Mouse (Mus musculus) embryonic facial prominence, embryonic 12.5 days (tissue): ENCODE data around the gene Tcf7l2. TPM values are rescaled to one million over a fixed set of nuclear protein-coding genes. Genes with fewer than 3 reads are reported as not detected.

Experiments
- ATAC-seq: fragments of 200-750 bp; cut with Nextera tagmentation; 2 replicates; pipeline ENCODE4 v1.8.0; 2017; ENCODE audit not compliant: insufficient number of reproducible peaks, insufficient read depth, low FRiP score, low TSS enrichment
- H3K27ac ChIP-seq: fragments of 300-500 bp; sonication (generic); 2 replicates; pipeline ENCODE4 v1.5.1; 2016; ENCODE audit warnings: mild to moderate bottlenecking
- H3K27me3 ChIP-seq: fragments of 300-500 bp; sonication (generic); 2 replicates; pipeline ENCODE4 v1.6.1; 2016; ENCODE audit warnings: mild to moderate bottlenecking, moderate library complexity
- H3K36me3 ChIP-seq: fragments of 300-500 bp; sonication (generic); 2 replicates; pipeline ENCODE4 v1.6.1; 2016; ENCODE audit warnings: mild to moderate bottlenecking
- H3K4me1 ChIP-seq: fragments of 300-500 bp; sonication (generic); 2 replicates; pipeline ENCODE4 v1.6.1; 2016
- H3K4me2 ChIP-seq: fragments of 300-500 bp; sonication (generic); replicated peaks from 2 replicates; pipeline ENCODE4 v1.6.1; 2016; ENCODE audit warnings: mild to moderate bottlenecking, moderate library complexity
- H3K4me3 ChIP-seq: fragments of 300-500 bp; sonication (generic); 2 replicates; pipeline ENCODE4 v1.5.1; 2016; ENCODE audit warnings: mild to moderate bottlenecking
- H3K9ac ChIP-seq: fragments of 300-500 bp; sonication (generic); 2 replicates; pipeline ENCODE4 v1.6.1; 2016; ENCODE audit warnings: mild to moderate bottlenecking, moderate library complexity
- H3K9me3 ChIP-seq: fragments of 300-500 bp; sonication (generic); 2 replicates; pipeline ENCODE4 v1.6.1; 2016; ENCODE audit warnings: mild to moderate bottlenecking, moderate library complexity
- WGBS: fragments of 180-500 bp; shearing (Covaris S2); methylation state at CpG from one replicate; pipeline ENCODE4 v1.1.7; 2016; 5-methylcytosine and 5-hydroxymethylcytosine counted together
- polyA plus RNA-seq: library from polyadenylated mRNA; unstranded; fragments of >200 nt; fragmentation: Nextera tagmentation; extraction: Ambion mirVana; gene quantifications from 2 replicates; pipeline ENCODE4 v1.2.1, GENCODE M21; 2016

The Tcf7l2 gene
- polyA plus RNA-seq, 1 experiment from 2014 or later: 148 TPM

GRCm38 (mm10) chr19:55969929-55970531 is 228.4 kb downstream of the Tcf7l2 start:
- no peak overlapping the region; the same call in 1 of the 2 replicates for H3K27ac ChIP-seq
- H3K9ac ChIP-seq: no peak overlapping the region
- ATAC-seq: no peak
- H3K4me3 ChIP-seq: no peak overlapping the region
- H3K36me3 ChIP-seq: no peaks in the 10 kb centered on the region
- 15% methylated on average over 14 of the region's 14 CpGs for WGBS
- no peak overlapping the region for H3K4me2 ChIP-seq
- H3K4me1 ChIP-seq: peaks cover 9% of the 10 kb centered on the region
- no peaks in the 10 kb centered on the region for H3K27me3 ChIP-seq
- no peaks in the 10 kb centered on the region for H3K9me3 ChIP-seq

GRCm38 (mm10) chr19:55976073-55976472 is 234.5 kb downstream of the Tcf7l2 start:
- WGBS: 88% methylated on average over 9 of the region's 9 CpGs
- Histone ChIP-seq H3K9me3 (no peaks in the 10 kb centered on the region), H3K36me3 (no peaks in the 10 kb centered on the region), H3K4me1 (no peaks in the 10 kb centered on the region), H3K4me2 (no peak overlapping the region), H3K27ac (no peak overlapping the region), H3K27me3 (no peaks in the 10 kb centered on the region), H3K4me3 (no peak overlapping the region), H3K9ac (no peak overlapping the region)
- ATAC-seq: no peak
